Mouse (Mus musculus) megakaryocyte, embryonic 14.5 days (primary cell): Measurements from ENCODE around the gene March8.

Source experiments
- FLI1 ChIP-seq: IDR thresholded peaks from 2 replicates; pipeline ENCODE4 v1.6.1; 2012; ENCODE audit warnings: low read length, inconsistent platforms, mixed read lengths
- GATA1 ChIP-seq: IDR thresholded peaks from 3 replicates; pipeline ENCODE4 v1.6.1; 2012; ENCODE audit warnings: mixed read lengths, low read length, inconsistent platforms, borderline replicate concordance

DNA sequence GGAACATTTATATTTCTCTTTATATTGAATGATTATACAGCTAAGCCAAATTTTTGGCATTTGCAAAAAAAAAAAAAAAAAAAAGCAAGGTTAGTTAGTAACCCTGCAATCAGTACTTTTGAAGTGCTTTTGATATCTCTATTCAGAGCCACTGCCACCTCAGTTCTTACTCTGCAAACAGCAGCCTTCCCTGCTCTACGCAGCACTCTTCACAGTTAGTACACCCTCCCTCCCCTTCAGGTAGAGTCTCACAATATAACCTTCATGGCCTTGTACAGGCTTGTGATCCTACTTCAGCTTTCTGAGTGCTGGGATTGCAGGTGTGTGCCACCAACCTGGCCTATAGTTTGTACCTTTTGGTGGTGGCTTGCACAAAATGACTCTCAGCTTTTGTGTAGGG, 15.6 kb downstream of the March8 start:
- TF ChIP-seq GATA1 (no peak), FLI1 (no peak)
